Mouse (Mus musculus) urinary bladder, adult 2 months (tissue): ENCODE measurements around the gene Prima1. TPM values are rescaled to one million over a fixed set of nuclear protein-coding genes. Genes with fewer than 3 reads are reported as not detected.
A peak's percentile ranks its signal among the peaks of the same experiment; 100 is the strongest.

Experiments used
- DNase-seq: peaks from one replicate; pipeline ENCODE4 v3.0.0; 2022; ENCODE audit warnings: low spot score
- polyA plus RNA-seq: library from polyadenylated mRNA; depleted of rRNA; stranded (reverse); fragments of >200 nt; gene quantifications from 2 replicates; pipeline ENCODE4 v1.2.3, GENCODE M21; 2012; rRNA removed

The Prima1 gene
- polyA plus RNA-seq = 7.5 and 8.4 TPM in 2 replicates

- DNase-seq = peak; percentile 66
These were observed at the start of gene Prima1 for GRCm38 (mm10) chr12:103242083-103242581. Prima1 (minus strand) TSS chr12:103242150.

- DNase-seq = no peak
These were observed 45.3 kb upstream of the Prima1 start for GRCm38 (mm10) chr12:103287276-103287675.

GRCm38 (mm10) chr12:103283411-103283810, 41.5 kb upstream of the Prima1 start:
- DNase-seq = no peak

GRCm38 (mm10) chr12:103282936-103283335, 41.0 kb upstream of the Prima1 start:
- DNase-seq = no peak

GRCm38 (mm10) chr12:103281912-103282311, 40.0 kb upstream of the Prima1 start:
- DNase-seq = no peak

GRCm38 (mm10) chr12:103281491-103281890, 39.5 kb upstream of the Prima1 start:
- DNase-seq = no peak

GRCm38 (mm10) chr12:103276422-103276821, 34.5 kb upstream of the Prima1 start:
- no peak for DNase-seq

GRCm38 (mm10) chr12:103273732-103274131, 31.8 kb upstream of the Prima1 start:
- no peak for DNase-seq

GRCm38 (mm10) chr12:103273051-103273450, 31.1 kb upstream of the Prima1 start:
- no peak for DNase-seq

GRCm38 (mm10) chr12:103272176-103272575, 30.2 kb upstream of the Prima1 start:
- no peak for DNase-seq

- no peak for DNase-seq
These were observed 24.7 kb upstream of the Prima1 start for GRCm38 (mm10) chr12:103266605-103267004.

- no peak for DNase-seq
These were observed 20.3 kb upstream of the Prima1 start for GRCm38 (mm10) chr12:103262017-103262865.

- no peak for DNase-seq
These were observed 11.0 kb upstream of the Prima1 start for GRCm38 (mm10) chr12:103252901-103253434.

GRCm38 (mm10) chr12:103251151-103251550, 9.2 kb upstream of the Prima1 start:
- DNase-seq = no peak

- no peak for DNase-seq
These were observed 8.4 kb upstream of the Prima1 start for GRCm38 (mm10) chr12:103250333-103250732.

GRCm38 (mm10) chr12:103243041-103243440, 1.1 kb upstream of the Prima1 start:
- no peak for DNase-seq

GRCm38 (mm10) chr12:103242591-103243025, 658 bp upstream of the Prima1 start:
- DNase-seq = peak; percentile 46

GRCm38 (mm10) chr12:103241311-103242082, 453 bp downstream of the Prima1 start:
- no peak for DNase-seq

GRCm38 (mm10) chr12:103238924-103239460, 3.0 kb downstream of the Prima1 start:
- no peak for DNase-seq

GRCm38 (mm10) chr12:103235856-103236255, 6.1 kb downstream of the Prima1 start:
- DNase-seq = no peak

GRCm38 (mm10) chr12:103235251-103235650, 6.7 kb downstream of the Prima1 start:
- DNase-seq = no peak

- DNase-seq = no peak
These were observed 12.9 kb downstream of the Prima1 start for GRCm38 (mm10) chr12:103229058-103229457.
